Mouse (Mus musculus): Measurements from ENCODE around the gene Gm3542.
"Not testable (repeated sequence)": the region's sequence is repeated elsewhere in the genome, so short reads cannot be mapped to it uniquely, and the experiment has no call there.

The Gm3542 gene

GRCm38 (mm10) chr14:5334828-5335227, at the start of gene Gm3542:
Gm3542 (minus strand) TSS chr14:5334928.
- not testable (repeated sequence) for DNase-seq
